Mouse (Mus musculus) retina, embryonic 14.5 days (tissue): Measurements from ENCODE around the gene Nell1.

Experiments used
- DNase-seq: peaks from one replicate; pipeline ENCODE4 v3.0.0-alpha.2; 2015; ENCODE audit warnings: low spot score

Gene Nell1

DNA sequence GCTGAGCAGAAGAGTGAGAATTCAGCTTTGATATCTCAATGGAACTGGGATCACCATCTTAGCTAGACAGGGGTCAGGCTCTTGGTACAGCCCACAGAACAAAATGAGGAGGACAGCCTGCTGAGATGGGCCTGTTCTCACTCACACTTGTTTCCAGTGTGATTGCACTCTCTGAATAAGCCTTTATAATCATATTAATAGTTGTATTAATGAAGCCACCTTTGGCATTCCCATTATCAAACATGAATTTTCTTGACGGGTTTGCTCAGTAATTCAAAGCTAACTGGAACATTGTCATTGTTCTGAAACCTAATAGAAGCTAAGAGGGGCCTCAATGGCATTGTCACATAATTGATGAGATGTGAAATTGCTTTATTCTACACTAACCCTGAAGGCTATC, 875.6 kb downstream of the Nell1 start:
- peak; percentile 75 for DNase-seq

DNA sequence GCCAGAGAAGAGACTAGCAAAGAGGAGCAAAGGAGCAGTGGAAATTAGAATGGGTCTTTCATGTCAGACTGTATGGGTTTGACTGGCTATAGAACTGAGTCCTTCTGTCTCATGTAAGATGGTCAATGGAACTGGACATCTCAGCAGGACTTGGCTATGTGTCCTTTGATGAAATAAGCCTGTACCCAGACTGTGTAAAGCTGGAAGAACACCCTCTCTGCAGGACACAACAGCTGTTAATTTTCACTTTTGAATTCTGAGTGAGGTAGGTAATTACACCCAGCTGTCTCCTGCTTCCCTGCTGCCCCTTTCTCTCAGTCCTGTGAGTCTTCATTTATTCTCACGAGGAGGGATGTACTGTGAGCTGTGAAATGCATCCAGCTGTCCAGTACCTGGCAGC, 895.5 kb downstream of the Nell1 start:
- DNase-seq = peak; percentile 33

DNA sequence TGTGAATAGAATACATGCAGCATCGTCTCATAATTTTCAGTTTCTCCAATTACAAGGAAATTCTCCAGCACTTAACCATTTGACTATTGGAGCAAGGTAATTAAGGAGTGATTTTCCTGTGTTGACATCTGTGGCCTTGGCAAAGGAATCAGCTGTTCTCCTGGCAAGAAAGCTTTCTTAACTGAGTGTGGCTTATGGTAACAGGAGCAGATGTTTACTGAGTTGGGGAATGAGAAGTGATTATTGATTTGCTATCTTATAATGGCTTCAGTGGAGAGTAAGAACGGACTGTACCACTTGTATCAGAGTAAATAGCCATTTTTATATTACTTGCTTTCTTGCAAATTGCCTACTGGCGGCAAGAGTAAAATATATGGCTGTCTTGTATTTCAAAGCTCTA, 913.0 kb downstream of the Nell1 start:
- peak; percentile 46 for DNase-seq

DNA sequence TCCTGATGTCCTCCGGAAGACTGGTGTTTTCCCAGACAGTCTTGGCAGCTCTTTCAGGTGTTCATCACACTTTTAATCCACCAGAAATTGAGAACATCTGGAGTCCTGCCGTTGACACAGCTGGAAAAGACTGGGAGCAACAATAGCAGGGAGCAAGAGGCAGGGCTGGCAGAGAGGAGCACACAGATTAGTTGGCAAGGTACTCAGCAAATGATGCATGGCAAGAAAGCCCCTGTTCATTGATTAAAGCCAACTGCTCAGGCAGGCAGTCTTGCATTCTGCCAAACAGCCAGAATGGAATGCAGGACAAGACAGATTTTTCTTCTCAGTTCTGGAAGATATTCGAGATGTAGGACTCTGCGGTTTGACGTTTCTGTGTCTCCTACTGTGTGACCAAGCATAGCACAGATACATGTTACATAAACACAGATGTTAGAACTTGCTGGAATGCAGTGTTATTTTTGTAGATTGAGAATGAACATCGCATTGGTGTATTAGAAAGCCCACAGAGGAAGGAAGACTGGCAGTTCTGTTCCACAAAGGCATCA, 925.0 kb downstream of the Nell1 start:
- DNase-seq = no peak
